Mouse (Mus musculus): ENCODE results near the gene Htra1. TPM values are rescaled to one million over a fixed set of nuclear protein-coding genes. Genes with fewer than 3 reads are reported as not detected.

Gene Htra1
- polyA plus RNA-seq, 1 experiment = 98.2 TPM

GRCm38 (mm10) chr7:130969076-130969475, 33.2 kb downstream of the Htra1 start:
- WGBS = 78% methylated on average over 5 of the region's 5 CpGs
- TF ChIP-seq CTCF (conservative IDR thresholded peaks at IDR 0.05; ENCODE audit: insufficient read depth, insufficient read length, low read depth, low read length) = no peak
- no peak for TF ChIP-seq POLR2A (IDR thresholded peaks at IDR 0.05; ENCODE audit: low read depth, low read length)
- H3K27me3 ChIP-seq (replicated peaks; ENCODE audit: control insufficient read depth, insufficient read depth, low read length) = no peaks in the 10 kb centered on the region
- peaks cover 10% of the 10 kb centered on the region; the same call in 1 of the 2 replicates for H3K4me1 ChIP-seq (ENCODE audit: control insufficient read depth, insufficient read depth, low read length)
- H3K27ac ChIP-seq (ENCODE audit: insufficient read depth, low read depth, low read length) = no peak overlapping the region
- no peak overlapping the region for H3K4me3 ChIP-seq (ENCODE audit: insufficient read depth, low read depth, low read length)
- DNase-seq = no peak
- H3K36me3 ChIP-seq (ENCODE audit: control insufficient read depth, insufficient read depth, low read length) = no peaks in the 10 kb centered on the region; the same call in 1 of the 2 replicates

GRCm38 (mm10) chr7:130969507-130969906, 33.6 kb downstream of the Htra1 start:
- no peaks in the 10 kb centered on the region for H3K27me3 ChIP-seq (replicated peaks; ENCODE audit: control insufficient read depth, insufficient read depth, low read length)
- no peaks in the 10 kb centered on the region; the same call in 1 of the 2 replicates for H3K36me3 ChIP-seq (ENCODE audit: control insufficient read depth, insufficient read depth, low read length)
- TF ChIP-seq CTCF (conservative IDR thresholded peaks at IDR 0.05; ENCODE audit: insufficient read depth, insufficient read length, low read depth, low read length) (no peak), POLR2A (IDR thresholded peaks at IDR 0.05; ENCODE audit: low read depth, low read length) (no peak)
- no peak overlapping the region for H3K4me3 ChIP-seq (ENCODE audit: insufficient read depth, low read depth, low read length)
- peaks cover 8% of the 10 kb centered on the region; the same call in 1 of the 2 replicates for H3K4me1 ChIP-seq (ENCODE audit: control insufficient read depth, insufficient read depth, low read length)
- no peak overlapping the region for H3K27ac ChIP-seq (ENCODE audit: insufficient read depth, low read depth, low read length)
- 74% methylated on average over 3 of the region's 3 CpGs for WGBS
- DNase-seq = no peak

DNA sequence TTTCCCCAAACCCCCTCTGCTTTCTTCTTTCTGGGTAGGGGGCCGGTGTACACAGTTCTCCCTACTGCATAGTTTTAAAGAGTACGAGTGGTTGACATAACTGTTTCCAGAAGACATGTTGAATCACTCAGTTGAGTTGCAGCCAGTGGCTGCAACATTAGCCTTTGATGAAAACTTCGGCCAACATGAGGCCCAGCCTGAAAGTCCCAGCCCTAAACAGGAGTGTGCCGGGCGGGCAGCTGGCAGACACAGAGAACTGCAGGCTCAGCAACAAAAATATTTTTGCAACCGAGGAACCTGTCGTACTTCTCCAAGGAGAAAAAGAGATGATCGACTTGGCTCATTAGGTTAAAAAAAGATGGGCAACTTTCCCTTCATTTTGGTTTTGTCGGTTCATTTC, 36.9 kb downstream of the Htra1 start:
- Histone ChIP-seq H3K27me3 (replicated peaks; ENCODE audit: control insufficient read depth, insufficient read depth, low read length) (no peaks in the 10 kb centered on the region), H3K4me1 (ENCODE audit: control insufficient read depth, insufficient read depth, low read length) (no peaks in the 10 kb centered on the region), H3K36me3 (ENCODE audit: control insufficient read depth, insufficient read depth, low read length) (no peaks in the 10 kb centered on the region; the same call in 1 of the 2 replicates), H3K27ac (ENCODE audit: insufficient read depth, low read depth, low read length) (no peak overlapping the region), H3K4me3 (ENCODE audit: insufficient read depth, low read depth, low read length) (no peak overlapping the region)
- whole genome bisulfite sequencing = 86% methylated on average over 9 of the region's 9 CpGs
- TF ChIP-seq POLR2A (IDR thresholded peaks at IDR 0.05; ENCODE audit: low read depth, low read length) = no peak
- TF ChIP-seq CTCF (conservative IDR thresholded peaks at IDR 0.05; ENCODE audit: insufficient read depth, insufficient read length, low read depth, low read length) = no peak
- DNase-seq = no peak

DNA sequence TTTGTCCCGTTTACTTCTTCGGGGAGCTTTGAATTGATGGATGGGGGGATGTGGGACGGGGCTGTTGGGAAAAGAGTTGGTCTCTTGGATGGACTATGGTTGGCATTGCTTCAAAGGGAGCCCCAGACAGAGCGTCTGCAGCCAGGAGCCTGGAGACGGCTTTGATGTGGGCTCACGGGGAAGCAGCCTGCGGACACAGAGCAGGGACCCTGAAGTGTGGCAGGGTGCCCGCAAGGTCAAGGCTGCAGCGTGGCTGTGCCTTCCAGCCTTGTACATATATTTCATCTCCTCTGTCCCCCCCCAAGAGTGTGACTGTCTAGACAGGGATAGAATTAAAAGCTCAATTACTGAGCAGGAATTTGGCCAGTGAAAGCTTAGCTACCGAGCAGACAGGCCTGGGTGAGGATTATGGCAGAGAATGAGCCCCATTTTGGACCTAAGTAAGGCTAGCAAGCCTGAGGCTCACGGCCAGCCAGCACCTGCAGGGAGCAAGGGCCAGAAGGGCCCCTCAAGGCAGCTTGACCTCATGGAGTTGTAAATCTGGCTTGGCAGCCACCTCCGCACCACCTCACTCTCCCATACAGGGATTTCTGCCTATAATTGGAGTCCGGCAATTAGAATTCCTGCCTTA, 40.5 kb downstream of the Htra1 start:
- Histone ChIP-seq H3K27me3 (replicated peaks; ENCODE audit: control insufficient read depth, insufficient read depth, low read length) (no peaks in the 10 kb centered on the region), H3K36me3 (ENCODE audit: control insufficient read depth, insufficient read depth, low read length) (no peaks in the 10 kb centered on the region; the same call in 1 of the 2 replicates), H3K27ac (ENCODE audit: insufficient read depth, low read depth, low read length) (no peak overlapping the region), H3K4me3 (ENCODE audit: insufficient read depth, low read depth, low read length) (no peak overlapping the region), H3K4me1 (ENCODE audit: control insufficient read depth, insufficient read depth, low read length) (no peaks in the 10 kb centered on the region)
- WGBS = 70% methylated on average over 13 of the region's 13 CpGs
- DNase-seq = no peak
- TF ChIP-seq POLR2A (IDR thresholded peaks at IDR 0.05; ENCODE audit: low read depth, low read length) = no peak

GRCm38 (mm10) chr7:130977794-130978521, 42.0 kb downstream of the Htra1 start:
- Histone ChIP-seq H3K4me3 (ENCODE audit: insufficient read depth, low read depth, low read length) (no peak overlapping the region), H3K27me3 (replicated peaks; ENCODE audit: control insufficient read depth, insufficient read depth, low read length) (no peaks in the 10 kb centered on the region), H3K36me3 (ENCODE audit: control insufficient read depth, insufficient read depth, low read length) (no peaks in the 10 kb centered on the region; the same call in 1 of the 2 replicates), H3K27ac (ENCODE audit: insufficient read depth, low read depth, low read length) (no peak overlapping the region), H3K4me1 (ENCODE audit: control insufficient read depth, insufficient read depth, low read length) (no peaks in the 10 kb centered on the region)
- WGBS = 8% methylated on average over 5 of the region's 5 CpGs
- DNase-seq = peak; percentile 96
- TF ChIP-seq CTCF (conservative IDR thresholded peaks at IDR 0.05; ENCODE audit: insufficient read depth, insufficient read length, low read depth, low read length) (no peak), POLR2A (IDR thresholded peaks at IDR 0.05; ENCODE audit: low read depth, low read length) (no peak)

GRCm38 (mm10) chr7:130978545-130978944, 42.6 kb downstream of the Htra1 start:
- Histone ChIP-seq H3K36me3 (ENCODE audit: control insufficient read depth, insufficient read depth, low read length) (no peaks in the 10 kb centered on the region), H3K4me1 (ENCODE audit: control insufficient read depth, insufficient read depth, low read length) (no peaks in the 10 kb centered on the region), H3K27ac (ENCODE audit: insufficient read depth, low read depth, low read length) (no peak overlapping the region), H3K4me3 (ENCODE audit: insufficient read depth, low read depth, low read length) (no peak overlapping the region), H3K27me3 (replicated peaks; ENCODE audit: control insufficient read depth, insufficient read depth, low read length) (no peaks in the 10 kb centered on the region)
- WGBS = 46% methylated on average over 1 of the region's 1 CpGs
- no peak for DNase-seq
- TF ChIP-seq CTCF (conservative IDR thresholded peaks at IDR 0.05; ENCODE audit: insufficient read depth, insufficient read length, low read depth, low read length) (no peak), POLR2A (IDR thresholded peaks at IDR 0.05; ENCODE audit: low read depth, low read length) (no peak)

GRCm38 (mm10) chr7:130980130-130980529, 44.2 kb downstream of the Htra1 start:
- Histone ChIP-seq H3K4me3 (ENCODE audit: insufficient read depth, low read depth, low read length) (no peak overlapping the region), H3K27me3 (replicated peaks; ENCODE audit: control insufficient read depth, insufficient read depth, low read length) (no peaks in the 10 kb centered on the region), H3K4me1 (ENCODE audit: control insufficient read depth, insufficient read depth, low read length) (no peaks in the 10 kb centered on the region), H3K27ac (ENCODE audit: insufficient read depth, low read depth, low read length) (no peak overlapping the region), H3K36me3 (ENCODE audit: control insufficient read depth, insufficient read depth, low read length) (no peaks in the 10 kb centered on the region)
- DNase-seq = no peak
- 95% methylated on average over 5 of the region's 5 CpGs for WGBS
- TF ChIP-seq POLR2A (IDR thresholded peaks at IDR 0.05; ENCODE audit: low read depth, low read length) = no peak
